Mouse (Mus musculus): Measurements from ENCODE around the gene Tesk1.

The Tesk1 gene

GRCm38 (mm10) chr4:43492821-43493185, 51.1 kb downstream of the Tesk1 start, which contains the start of gene Ccdc107:
Gene Ccdc107, plus strand, starts transcription at chr4:43492900.
- peak; percentile 68 to 89 for DNase-seq (ENCODE audit: low spot score in 2 of 2)

DNA sequence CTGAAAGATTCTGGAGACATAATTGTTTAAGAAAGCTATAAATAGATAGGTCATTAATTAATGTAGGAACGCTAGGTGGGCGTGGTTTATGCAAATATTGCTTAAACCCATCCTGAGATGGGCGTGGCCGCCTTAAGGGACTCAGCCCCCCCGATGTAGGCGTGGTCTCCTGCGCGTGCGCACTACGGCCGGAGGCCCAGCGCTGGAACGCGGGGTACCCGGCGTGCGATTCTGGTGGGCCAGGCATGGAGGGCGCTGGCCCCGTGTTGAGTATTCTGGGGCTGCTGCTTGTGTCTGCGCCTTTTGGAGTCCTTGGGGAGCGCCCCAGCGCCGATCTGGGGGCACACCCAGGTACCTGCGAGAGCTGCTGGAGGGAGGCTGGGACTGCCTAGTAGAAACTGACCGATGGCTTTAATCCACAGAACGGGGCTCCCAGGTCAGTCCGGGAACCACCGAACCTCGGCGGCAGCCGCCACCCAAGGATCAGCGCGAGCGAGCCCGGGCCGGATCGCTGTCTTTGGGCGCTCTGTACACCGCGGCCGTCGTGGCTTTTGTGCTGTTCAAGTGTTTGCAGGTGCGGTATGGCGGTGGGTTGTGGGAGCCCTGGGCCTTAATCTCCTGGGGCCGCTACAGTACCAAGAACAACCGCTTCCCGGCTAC, 51.6 kb downstream of the Tesk1 start:
- peak; percentile 97 to 98 for DNase-seq (ENCODE audit: low spot score in 2 of 2)

DNA sequence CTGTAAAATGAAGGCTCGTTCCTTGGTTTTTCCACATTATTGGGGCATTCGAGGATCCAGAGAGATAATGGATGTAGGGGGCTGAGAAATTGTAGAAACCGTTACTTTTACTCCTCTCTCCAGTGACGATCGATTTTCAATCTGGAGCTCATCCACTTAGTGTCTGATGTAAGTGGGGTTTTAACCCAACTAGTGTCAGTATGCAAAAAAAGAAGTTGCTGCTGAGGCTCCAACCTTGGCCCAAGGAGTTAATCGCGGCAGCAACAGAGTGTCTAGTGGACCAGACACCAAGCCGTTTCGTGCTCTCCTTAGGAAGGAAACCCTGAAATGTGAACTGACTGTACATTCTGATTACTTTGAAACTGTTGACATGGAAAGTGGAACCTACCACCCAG, 52.1 kb downstream of the Tesk1 start:
- no peak for DNase-seq (ENCODE audit: low spot score in 2 of 2)

DNA sequence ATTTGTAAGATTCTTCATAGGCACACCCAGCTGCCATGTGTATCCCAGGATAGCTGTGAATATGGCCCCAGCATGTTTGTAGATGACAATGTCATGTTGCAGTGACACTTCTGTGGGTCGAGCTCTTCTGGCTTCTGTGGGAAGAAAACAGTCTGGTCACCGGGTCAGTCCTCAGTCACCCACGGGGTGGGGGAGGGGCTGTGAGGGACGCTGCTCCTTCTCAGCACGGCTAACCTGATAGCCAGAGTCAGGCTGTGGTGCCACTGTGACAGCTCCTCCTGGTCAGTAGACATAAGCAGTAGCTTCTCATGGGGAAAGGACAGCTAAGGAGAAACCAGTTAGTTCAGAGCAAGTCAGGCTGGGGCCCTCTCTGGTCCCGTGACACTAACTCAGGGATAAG, 54.8 kb downstream of the Tesk1 start:
- DNase-seq (ENCODE audit: low spot score in 2 of 2) = no peak

DNA sequence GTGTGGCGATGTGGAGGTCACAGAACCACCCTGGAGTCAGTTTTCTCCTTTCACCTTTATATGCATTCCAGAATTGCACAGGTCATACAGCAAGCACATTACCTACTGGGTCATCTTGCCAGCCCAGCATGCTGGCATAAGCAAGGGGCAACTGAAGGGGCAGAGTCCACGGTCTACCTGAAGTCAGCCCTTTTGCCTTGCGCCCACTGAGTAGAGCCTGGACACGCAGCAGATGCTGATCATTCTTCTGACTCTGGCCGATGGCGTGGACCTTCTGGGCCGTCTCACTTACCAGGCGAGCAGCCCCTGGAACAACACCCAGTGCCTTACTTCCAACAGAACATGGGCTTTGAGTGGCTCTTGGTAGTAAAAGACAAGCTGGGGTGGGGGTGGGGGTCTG, 55.7 kb downstream of the Tesk1 start:
- DNase-seq (ENCODE audit: low spot score in 2 of 2) = no peak

Data from cerebellum, postnatal 4 days (tissue).